Mouse (Mus musculus) limb, embryonic 13.5 days (tissue): ENCODE results near the gene Akt3. TPM values are rescaled to one million over a fixed set of nuclear protein-coding genes. Genes with fewer than 3 reads are reported as not detected.

ENCODE experiments used
- ATAC-seq: fragments of 200-750 bp; cut with Nextera tagmentation; 2 replicates; pipeline ENCODE4 v1.8.0; 2017; ENCODE audit warnings: low read depth, moderate number of reproducible peaks, moderate TSS enrichment; ENCODE audit not compliant: low FRiP score
- H3K27ac ChIP-seq: fragments of 300-500 bp; sonication (generic); 2 replicates; pipeline ENCODE4 v1.5.1; 2015; ENCODE audit warnings: inconsistent platforms, mild to moderate bottlenecking, moderate library complexity
- H3K27me3 ChIP-seq: fragments of 300-500 bp; sonication (generic); 2 replicates; pipeline ENCODE4 v1.6.1; 2015; ENCODE audit warnings: mild to moderate bottlenecking, inconsistent platforms
- H3K36me3 ChIP-seq: fragments of 300-500 bp; sonication (generic); 2 replicates; pipeline ENCODE4 v1.6.1; 2015; ENCODE audit warnings: inconsistent platforms, mild to moderate bottlenecking, moderate library complexity
- H3K4me1 ChIP-seq: fragments of 300-500 bp; sonication (generic); 2 replicates; pipeline ENCODE4 v1.6.1; 2015; ENCODE audit warnings: inconsistent platforms
- H3K4me2 ChIP-seq: fragments of 300-500 bp; sonication (generic); replicated peaks from 2 replicates; pipeline ENCODE4 v1.6.1; 2015; ENCODE audit warnings: inconsistent platforms, mild to moderate bottlenecking, moderate library complexity
- H3K4me3 ChIP-seq: fragments of 300-500 bp; sonication (generic); 2 replicates; pipeline ENCODE4 v1.5.1; 2015; ENCODE audit warnings: moderate library complexity, mild to moderate bottlenecking, inconsistent platforms
- H3K9ac ChIP-seq: fragments of 300-500 bp; sonication (generic); 2 replicates; pipeline ENCODE4 v1.6.1; 2015; ENCODE audit warnings: mild to moderate bottlenecking, inconsistent platforms
- H3K9me3 ChIP-seq: fragments of 300-500 bp; sonication (generic); 2 replicates; pipeline ENCODE4 v1.6.1; 2016; ENCODE audit warnings: inconsistent platforms
- WGBS: fragments of 180-500 bp; shearing (Covaris S2); methylation state at CpG from one replicate; pipeline ENCODE4 v1.1.7; 2015; 5-methylcytosine and 5-hydroxymethylcytosine counted together
- polyA plus RNA-seq: library from polyadenylated mRNA; unstranded; fragments of >200 nt; fragmentation: Nextera tagmentation; extraction: Ambion mirVana; gene quantifications from 2 replicates; pipeline ENCODE4 v1.2.1, GENCODE M21; 2015

The Akt3 gene
- polyA plus RNA-seq, 1 experiment from 2014 or later: 7.1 TPM

DNA sequence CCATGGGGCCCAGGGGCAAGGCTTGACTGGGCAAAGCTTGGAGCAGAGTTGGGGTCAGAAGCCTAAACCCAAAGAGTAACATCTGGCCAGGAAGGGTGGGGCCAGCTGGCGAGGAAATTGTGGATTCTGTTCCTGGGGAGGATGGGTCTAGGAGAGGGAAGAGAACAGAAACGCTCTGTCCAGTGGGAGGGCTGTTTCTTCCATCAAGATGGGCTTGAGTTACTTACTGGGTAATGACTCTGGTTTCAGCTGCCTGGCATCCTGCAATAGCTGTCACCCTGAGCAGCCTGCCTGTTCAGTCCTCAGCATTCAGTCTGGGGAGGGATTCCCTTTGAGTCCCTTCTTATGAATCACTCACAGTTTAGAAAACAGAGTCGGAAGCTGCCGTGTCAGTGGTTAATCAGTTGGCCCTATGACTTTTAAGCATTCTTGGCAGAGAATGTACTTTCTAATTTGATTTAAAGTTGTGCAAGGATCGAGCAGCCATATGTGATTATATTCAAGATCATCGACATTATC lies 243.0 kb downstream of the Akt3 start:
- Histone ChIP-seq H3K36me3 (peaks cover 4% of the 10 kb centered on the region; the same call in 1 of the 2 replicates), H3K4me3 (no peak overlapping the region), H3K4me1 (peaks cover 18% of the 10 kb centered on the region), H3K9me3 (no peaks in the 10 kb centered on the region), H3K4me2 (no peak overlapping the region), H3K9ac (no peak overlapping the region), H3K27me3 (no peaks in the 10 kb centered on the region), H3K27ac (no peak overlapping the region; the same call in 1 of the 2 replicates)
- ATAC-seq: no peak
- 62% methylated on average over 6 of the region's 6 CpGs for WGBS

DNA sequence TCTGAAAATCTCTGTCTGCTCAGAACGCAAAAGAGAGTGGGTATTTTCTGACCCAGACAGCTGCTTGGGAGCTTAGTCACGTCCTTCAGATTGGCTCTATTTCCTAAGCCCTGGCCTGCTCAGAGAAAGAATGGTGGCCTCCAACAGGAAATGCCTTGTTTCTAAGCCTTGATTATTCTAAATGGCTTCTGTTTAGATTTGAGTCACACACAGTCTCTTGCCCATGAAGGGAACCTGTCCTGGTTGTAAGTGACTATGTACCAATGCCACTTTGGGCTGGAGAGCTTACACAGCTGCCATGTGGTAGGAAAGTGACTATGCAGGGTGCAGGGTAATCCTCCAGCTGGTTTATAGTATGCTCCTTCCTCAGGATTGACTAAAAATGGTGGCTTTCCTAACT lies 243.7 kb downstream of the Akt3 start:
- Histone ChIP-seq H3K27me3 (no peaks in the 10 kb centered on the region), H3K4me2 (no peak overlapping the region), H3K36me3 (peaks cover 4% of the 10 kb centered on the region; the same call in 1 of the 2 replicates), H3K27ac (no peak overlapping the region; the same call in 1 of the 2 replicates), H3K4me3 (no peak overlapping the region), H3K4me1 (peaks cover 22% of the 10 kb centered on the region), H3K9ac (no peak overlapping the region), H3K9me3 (no peaks in the 10 kb centered on the region)
- WGBS: 63% methylated on average over 2 of the region's 2 CpGs
- ATAC-seq: no peak

DNA sequence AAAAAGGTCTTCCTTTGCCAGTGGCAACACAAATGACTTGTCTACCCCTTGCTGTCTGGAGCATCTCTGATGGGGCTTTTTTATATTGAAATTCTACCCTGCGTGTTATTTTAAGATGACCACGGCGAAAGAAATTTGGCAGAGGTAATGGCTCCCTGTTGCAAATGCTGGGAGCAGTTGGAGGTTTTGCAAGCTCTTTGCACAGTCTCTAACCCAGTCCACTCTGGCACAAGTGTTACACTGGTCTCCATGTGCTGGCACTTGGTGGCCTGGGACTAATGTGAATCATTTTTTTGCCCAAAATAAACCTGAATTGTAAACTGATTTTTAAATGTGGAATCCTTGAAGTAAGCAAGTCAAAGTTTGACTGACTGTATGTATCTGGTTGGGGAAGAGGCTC lies 244.2 kb downstream of the Akt3 start:
- Histone ChIP-seq H3K4me3 (no peak overlapping the region), H3K4me2 (no peak overlapping the region), H3K27me3 (no peaks in the 10 kb centered on the region), H3K4me1 (peaks cover 25% of the 10 kb centered on the region), H3K36me3 (peaks cover 4% of the 10 kb centered on the region; the same call in 1 of the 2 replicates), H3K27ac (no peak overlapping the region), H3K9me3 (no peaks in the 10 kb centered on the region), H3K9ac (no peak overlapping the region)
- no peak for ATAC-seq
- WGBS: 84% methylated on average over 3 of the region's 3 CpGs

DNA sequence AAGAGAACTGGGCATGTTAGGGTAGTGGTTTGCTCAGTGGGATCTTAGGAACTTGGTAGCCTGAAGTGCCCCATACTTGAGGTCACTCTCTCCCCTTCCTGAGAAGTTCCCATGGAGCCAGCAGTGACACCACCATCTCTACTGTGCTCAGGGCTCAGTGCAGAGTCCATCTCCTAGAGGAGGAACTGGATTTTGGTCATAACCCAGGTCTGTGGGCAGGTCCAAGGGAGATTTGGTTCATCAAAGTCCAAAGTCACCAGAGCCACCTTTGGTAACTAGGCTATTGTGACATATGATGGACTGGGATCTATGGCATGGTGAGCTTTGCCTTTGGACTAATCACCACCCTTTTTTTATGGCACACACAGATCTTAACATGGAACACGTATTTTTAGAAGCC lies 244.7 kb downstream of the Akt3 start:
- Histone ChIP-seq H3K36me3 (peaks cover 4% of the 10 kb centered on the region; the same call in 1 of the 2 replicates), H3K4me1 (peaks cover 28% of the 10 kb centered on the region), H3K27ac (no peak overlapping the region), H3K4me3 (no peak overlapping the region), H3K4me2 (no peak overlapping the region), H3K27me3 (no peaks in the 10 kb centered on the region), H3K9ac (no peak overlapping the region), H3K9me3 (no peaks in the 10 kb centered on the region)
- WGBS: 73% methylated on average over 1 of the region's 1 CpGs
- ATAC-seq: no peak

DNA sequence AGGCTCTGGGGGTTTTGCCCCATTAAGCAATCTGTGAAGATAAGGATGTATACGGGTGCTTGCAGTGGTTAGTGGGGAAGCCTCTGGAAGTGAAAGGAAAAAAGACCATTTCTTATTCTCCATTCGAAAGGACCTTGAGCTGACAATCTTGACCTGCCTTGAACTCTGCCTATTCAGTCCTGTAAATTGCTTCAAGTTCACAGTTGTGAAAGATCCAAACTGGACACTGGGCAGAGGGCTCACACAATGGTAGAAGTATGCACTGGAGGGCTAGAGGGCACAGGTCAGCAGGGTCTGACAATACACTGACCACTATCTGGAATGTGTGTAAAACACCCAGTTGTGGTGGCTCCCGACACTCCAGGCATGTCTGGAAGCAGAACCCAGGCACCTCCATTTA lies 245.2 kb downstream of the Akt3 start:
- no peak for ATAC-seq
- H3K9ac ChIP-seq: no peak overlapping the region
- H3K4me2 ChIP-seq: no peak overlapping the region
- peaks cover 1% of the 10 kb centered on the region; the same call in 1 of the 2 replicates for H3K36me3 ChIP-seq
- no peak overlapping the region for H3K4me3 ChIP-seq
- H3K27ac ChIP-seq: no peak overlapping the region
- H3K9me3 ChIP-seq: no peaks in the 10 kb centered on the region
- 86% methylated on average over 3 of the region's 3 CpGs for WGBS
- no peaks in the 10 kb centered on the region for H3K27me3 ChIP-seq
- peaks cover 28% of the 10 kb centered on the region for H3K4me1 ChIP-seq

DNA sequence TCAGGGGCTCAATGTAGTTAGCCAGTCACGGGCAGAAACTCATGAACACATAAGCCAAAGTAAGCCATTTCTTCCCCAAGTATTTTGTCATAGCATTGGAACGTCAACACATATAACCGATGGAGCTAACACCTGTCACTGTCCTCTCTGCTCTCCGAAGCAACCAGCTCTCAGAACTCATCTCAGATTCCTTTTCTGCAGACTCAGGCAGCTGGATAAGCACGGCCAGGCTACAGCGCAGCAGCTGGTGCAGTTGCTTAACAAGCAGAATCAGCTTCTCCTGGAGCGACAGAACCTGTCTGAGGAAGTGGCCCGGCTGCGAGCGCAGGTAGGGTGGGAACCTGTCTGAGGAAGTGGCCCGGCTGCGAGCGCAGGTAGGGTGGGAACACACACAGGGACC lies 246.3 kb downstream of the Akt3 start:
- Histone ChIP-seq H3K27ac (no peak overlapping the region), H3K4me3 (no peak overlapping the region), H3K36me3 (no peaks in the 10 kb centered on the region), H3K4me2 (no peak overlapping the region), H3K9me3 (no peaks in the 10 kb centered on the region), H3K27me3 (no peaks in the 10 kb centered on the region), H3K9ac (0 out of 2 replicates have a peak overlapping the region, but pooled peaks have one; percentile 15), H3K4me1 (peaks cover 32% of the 10 kb centered on the region)
- peak; percentile 38 for ATAC-seq
- WGBS: 75% methylated on average over 13 of the region's 13 CpGs

DNA sequence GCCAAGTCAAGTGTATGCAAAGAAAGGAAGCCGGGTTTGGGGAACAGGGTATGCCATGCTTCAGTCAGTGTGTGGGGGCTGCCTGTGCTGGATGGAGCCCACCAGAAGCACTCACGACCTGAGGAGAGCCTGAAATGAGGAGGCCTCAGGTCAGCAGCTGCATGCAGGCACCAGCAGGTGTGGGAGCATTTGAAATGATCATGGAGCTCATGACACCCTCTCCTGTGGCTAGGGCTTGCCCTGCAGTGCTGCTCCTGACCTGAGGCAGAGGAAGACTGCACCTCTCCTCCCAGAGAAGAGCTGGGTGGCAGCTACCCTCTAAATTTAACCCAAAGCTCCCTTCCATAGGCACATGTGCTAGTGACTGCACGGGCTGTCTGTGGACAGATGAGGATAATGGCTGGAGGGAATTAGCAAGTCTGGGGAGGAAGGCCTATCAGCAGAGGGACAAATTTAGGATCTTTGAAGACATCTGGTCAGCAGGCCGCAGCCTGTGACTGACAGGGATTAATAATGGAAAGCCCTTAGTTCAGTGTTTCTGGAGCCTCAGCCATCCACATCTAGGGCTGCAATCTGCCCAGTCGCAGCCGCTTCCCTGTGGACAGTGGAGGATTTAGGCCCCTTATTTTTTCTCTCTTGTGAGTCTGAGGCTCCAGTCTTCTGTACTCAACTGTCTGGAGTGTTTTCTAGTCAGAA lies 247.2 kb downstream of the Akt3 start:
- Histone ChIP-seq H3K9me3 (no peaks in the 10 kb centered on the region), H3K4me1 (peaks cover 29% of the 10 kb centered on the region), H3K4me3 (no peak overlapping the region), H3K9ac (no peak overlapping the region), H3K4me2 (no peak overlapping the region), H3K27me3 (no peaks in the 10 kb centered on the region), H3K27ac (no peak overlapping the region), H3K36me3 (no peaks in the 10 kb centered on the region)
- WGBS: 46% methylated on average over 6 of the region's 6 CpGs
- ATAC-seq: no peak

DNA sequence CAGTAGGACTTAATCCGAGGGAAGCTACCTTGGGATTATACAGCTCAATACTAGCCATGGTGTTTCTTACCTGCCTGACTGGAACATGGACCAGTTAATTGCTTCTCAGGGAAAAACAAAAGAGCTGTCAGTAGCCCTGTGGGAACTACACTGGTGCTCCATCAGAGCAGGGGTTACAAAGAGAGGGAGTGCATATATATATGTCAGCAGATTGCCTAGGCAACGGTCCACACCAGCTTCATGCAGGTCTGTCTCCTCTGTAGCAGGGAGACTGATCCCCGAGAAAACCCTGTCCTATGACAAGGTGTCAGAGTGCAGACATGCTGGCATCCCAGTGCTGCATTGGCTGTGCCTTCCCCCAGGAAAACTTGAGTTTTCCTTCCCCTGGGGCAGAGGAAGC lies 248.0 kb downstream of the Akt3 start:
- no peak for ATAC-seq

DNA sequence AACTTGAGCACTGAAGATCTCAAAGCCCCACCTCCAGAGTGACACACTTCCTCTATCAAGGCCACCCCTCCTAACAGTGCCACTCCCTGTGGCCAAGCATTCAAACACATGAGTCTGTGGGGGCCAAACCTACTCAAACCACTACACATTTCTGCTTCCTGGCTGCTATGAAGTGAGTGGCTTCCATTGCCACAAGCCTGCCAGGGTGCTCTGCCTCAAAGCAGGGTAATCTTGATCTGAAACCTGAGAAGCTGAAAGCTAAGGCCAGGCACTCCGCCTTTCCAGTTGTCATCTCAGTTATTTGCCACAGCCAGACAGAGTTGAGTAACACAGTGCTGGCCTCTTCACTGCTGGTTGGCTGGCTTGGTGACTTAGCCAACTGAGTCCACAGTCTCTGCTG lies 249.2 kb downstream of the Akt3 start:
- Histone ChIP-seq H3K4me1 (peaks cover 22% of the 10 kb centered on the region), H3K27ac (no peak overlapping the region; the same call in 1 of the 2 replicates), H3K27me3 (no peaks in the 10 kb centered on the region), H3K9ac (no peak overlapping the region), H3K4me2 (no peak overlapping the region), H3K9me3 (no peaks in the 10 kb centered on the region), H3K4me3 (no peak overlapping the region), H3K36me3 (peaks cover 2% of the 10 kb centered on the region; the same call in 1 of the 2 replicates)
- WGBS: 36% methylated on average over 1 of the region's 1 CpGs
- ATAC-seq: no peak

More for the DNA sequence above, 248.0 kb downstream of the Akt3 start:
- H3K27ac ChIP-seq: no peak overlapping the region
- H3K36me3 ChIP-seq: peaks cover 2% of the 10 kb centered on the region; the same call in 1 of the 2 replicates
- H3K27me3 ChIP-seq: no peaks in the 10 kb centered on the region
- no peak overlapping the region for H3K4me3 ChIP-seq
- H3K9me3 ChIP-seq: no peaks in the 10 kb centered on the region
- 63% methylated on average over 3 of the region's 3 CpGs for WGBS
- peaks cover 28% of the 10 kb centered on the region for H3K4me1 ChIP-seq
- H3K9ac ChIP-seq: no peak overlapping the region
- no peak overlapping the region for H3K4me2 ChIP-seq

DNA sequence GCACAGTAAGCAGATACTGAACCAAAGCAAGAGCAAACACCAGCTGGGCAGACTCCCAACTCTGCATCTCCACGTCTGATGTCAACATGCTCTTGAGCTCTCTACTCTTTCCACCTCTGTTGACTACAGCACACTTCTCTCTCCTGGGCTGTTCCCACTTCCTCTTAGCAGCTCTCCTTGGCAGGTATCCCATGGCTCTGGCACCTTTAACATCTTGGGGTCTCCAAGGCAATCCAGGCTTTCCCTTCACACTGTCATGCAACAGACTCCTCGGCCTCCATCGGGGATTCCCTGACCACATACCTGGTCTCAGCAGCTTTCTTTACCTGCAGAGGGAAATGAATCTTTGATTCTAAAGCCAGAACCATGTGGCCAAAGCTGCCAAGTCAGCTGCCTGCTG lies 250.6 kb downstream of the Akt3 start:
- Histone ChIP-seq H3K4me2 (no peak overlapping the region), H3K9me3 (no peaks in the 10 kb centered on the region), H3K4me3 (no peak overlapping the region), H3K27me3 (no peaks in the 10 kb centered on the region), H3K27ac (no peak overlapping the region), H3K4me1 (peaks cover 22% of the 10 kb centered on the region), H3K36me3 (peaks cover 2% of the 10 kb centered on the region; the same call in 1 of the 2 replicates), H3K9ac (no peak overlapping the region)
- ATAC-seq: no peak
- WGBS: 84% methylated on average over 3 of the region's 3 CpGs

DNA sequence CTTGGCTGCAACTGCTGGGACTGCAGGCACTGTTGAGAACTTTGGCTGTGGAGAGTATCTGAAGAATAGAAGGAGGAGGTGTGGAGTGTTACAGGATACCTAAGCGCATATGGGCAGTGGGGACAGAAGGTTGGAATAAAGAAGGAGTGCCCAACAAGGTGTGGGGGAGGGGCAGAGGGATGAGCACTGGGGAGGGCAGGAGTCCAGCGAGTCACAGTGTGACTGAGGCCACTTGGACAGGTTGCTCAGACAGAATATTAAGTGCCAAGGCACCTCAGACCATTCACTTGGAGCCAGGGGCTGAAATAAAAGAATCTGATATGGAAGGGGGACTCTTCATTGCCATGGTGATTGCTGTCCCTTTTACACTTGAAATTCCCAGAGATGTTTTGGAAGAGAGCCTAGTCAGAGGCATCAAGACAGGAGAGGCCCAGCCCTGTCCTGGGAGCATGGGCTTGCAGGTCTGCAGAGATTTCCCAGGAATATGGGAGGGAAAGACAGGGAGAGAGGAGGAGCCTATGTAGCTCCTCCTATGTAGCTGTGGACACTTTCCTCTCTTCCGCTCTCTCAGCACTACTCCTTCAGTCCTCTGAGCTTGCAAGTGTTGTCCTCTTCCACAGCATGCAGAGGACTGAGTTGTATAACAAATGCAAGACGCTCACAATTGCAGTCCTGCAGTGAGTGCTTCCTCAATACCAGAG lies 253.8 kb downstream of the Akt3 start:
- Histone ChIP-seq H3K4me3 (no peak overlapping the region), H3K4me1 (peaks cover 16% of the 10 kb centered on the region), H3K27ac (no peak overlapping the region), H3K36me3 (peaks cover 2% of the 10 kb centered on the region; the same call in 1 of the 2 replicates), H3K9ac (no peak overlapping the region), H3K4me2 (no peak overlapping the region), H3K9me3 (no peaks in the 10 kb centered on the region), H3K27me3 (no peaks in the 10 kb centered on the region)
- no peak for ATAC-seq
- 78% methylated on average over 4 of the region's 4 CpGs for WGBS

DNA sequence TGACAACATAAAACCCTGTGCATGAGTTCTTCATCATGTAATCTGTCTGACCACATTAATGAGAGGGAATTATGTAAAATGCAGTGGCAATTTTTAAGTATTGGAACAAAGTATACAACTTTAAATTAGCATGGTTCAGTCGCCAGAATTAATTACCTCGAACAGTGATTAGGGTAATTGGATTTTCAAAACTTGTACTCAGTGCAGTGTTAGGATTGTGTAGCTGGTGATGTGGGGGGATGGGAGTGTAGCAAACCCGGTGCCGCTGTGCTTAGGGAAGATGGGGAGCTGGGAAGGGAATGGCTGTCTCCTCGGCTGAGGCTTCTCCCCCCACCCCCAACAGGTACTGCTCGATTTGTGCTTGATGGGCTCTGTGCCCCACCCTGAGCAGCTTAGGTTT lies 255.1 kb downstream of the Akt3 start:
- no peak for ATAC-seq

More for the DNA sequence above, 255.1 kb downstream of the Akt3 start:
- Histone ChIP-seq H3K9ac (no peak overlapping the region), H3K4me1 (peaks cover 20% of the 10 kb centered on the region), H3K4me3 (no peak overlapping the region), H3K4me2 (no peak overlapping the region), H3K27me3 (peaks cover 3% of the 10 kb centered on the region), H3K36me3 (peaks cover 2% of the 10 kb centered on the region; the same call in 1 of the 2 replicates), H3K9me3 (no peaks in the 10 kb centered on the region), H3K27ac (no peak overlapping the region)
- WGBS: 62% methylated on average over 6 of the region's 6 CpGs
